In genomic region chr5:128847806-128848205, GRCm38 (mm10) we compare ENCODE assay signal across 17 mouse cellular contexts.
"Had no signal": no experiment of that assay in that cellular context is flagged by ENCODE, and none has a peak within 500 bp of the region (broad histone marks: within the 10 kb centered on the region; RNA-seq: fewer than 3 reads in every experiment).

No protein-coding gene starts in this region.

- H3K36me3 ChIP-seq: liver, embryonic 15.5 days; lung, embryonic 15.5 days; midbrain, embryonic 15.5 days; neural tube, embryonic 12.5 days had no signal

- DNase-seq: liver, postnatal 0 days; lung, adult 2 months; lung, postnatal 14 days; lung, postnatal 36 days; retina, postnatal 1 day; right cerebral cortex, postnatal 4 days; spleen, adult 18-20 months; thymus, adult 18-20 months; thymus, postnatal 14 days; thymus, postnatal 36 days had no signal

- H3K4me1 ChIP-seq: liver, embryonic 15.5 days; lung, embryonic 15.5 days; megakaryocyte, embryonic 14.5 days; neural tube, embryonic 12.5 days had no signal

- H3K27me3 ChIP-seq: liver, embryonic 15.5 days; lung, embryonic 15.5 days; megakaryocyte, embryonic 14.5 days; midbrain, embryonic 13.5 days; midbrain, embryonic 15.5 days; neural tube, embryonic 12.5 days had no signal

- H3K4me3 ChIP-seq: liver, embryonic 15.5 days; lung, embryonic 15.5 days; megakaryocyte, embryonic 14.5 days; midbrain, embryonic 13.5 days; midbrain, embryonic 15.5 days; neural tube, embryonic 12.5 days had no signal

- H3K9me3 ChIP-seq: lung, embryonic 15.5 days; midbrain, embryonic 15.5 days; neural tube, embryonic 12.5 days had no signal

- H3K27ac ChIP-seq: liver, embryonic 15.5 days; lung, embryonic 15.5 days; macrophage; midbrain, embryonic 13.5 days; midbrain, embryonic 15.5 days; neural tube, embryonic 12.5 days had no signal
